Mouse (Mus musculus) mouse embryonic stem cell (cell line): ENCODE results near the gene Lamp1.

ENCODE experiments used
- in situ Hi-C, 2 experiments: fragments of 300-500 bp; cut with MboI; formaldehyde crosslinking; loops; 1 replicate in 1 of 2; 3 replicates in 1 of 2; pipeline ENCODE4 v1.14.3; 2019 to 2020; ENCODE audit warnings: low sequenced_read_pairs in 2 of 2, low pct_unique_long_range_greater_than_20kb in 1 of 2, mixed read lengths in 1 of 2; ENCODE audit not compliant: unreplicated experiment in 1 of 2

The Lamp1 gene

DNA sequence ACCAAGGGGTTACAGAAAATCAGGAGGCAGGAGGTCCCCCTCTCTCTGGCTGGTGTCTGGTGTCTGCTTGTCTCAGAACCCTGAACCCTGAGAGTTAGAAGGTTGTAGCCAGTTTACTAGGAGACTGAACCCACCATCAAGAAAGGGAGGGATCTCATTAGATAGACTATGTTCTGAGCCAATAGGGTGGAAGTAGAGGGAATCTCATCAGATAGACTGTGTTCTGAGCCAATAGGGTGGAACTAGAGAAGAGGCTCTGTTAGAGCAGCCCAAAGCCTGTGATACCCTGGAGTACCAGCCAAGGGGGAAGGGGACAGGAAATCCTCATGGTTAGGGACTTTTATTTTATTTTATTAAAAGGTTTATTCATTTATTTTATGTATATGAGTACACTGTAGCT, 59.0 kb downstream of the Lamp1 start:
- in situ Hi-C loops = no loop called here

DNA sequence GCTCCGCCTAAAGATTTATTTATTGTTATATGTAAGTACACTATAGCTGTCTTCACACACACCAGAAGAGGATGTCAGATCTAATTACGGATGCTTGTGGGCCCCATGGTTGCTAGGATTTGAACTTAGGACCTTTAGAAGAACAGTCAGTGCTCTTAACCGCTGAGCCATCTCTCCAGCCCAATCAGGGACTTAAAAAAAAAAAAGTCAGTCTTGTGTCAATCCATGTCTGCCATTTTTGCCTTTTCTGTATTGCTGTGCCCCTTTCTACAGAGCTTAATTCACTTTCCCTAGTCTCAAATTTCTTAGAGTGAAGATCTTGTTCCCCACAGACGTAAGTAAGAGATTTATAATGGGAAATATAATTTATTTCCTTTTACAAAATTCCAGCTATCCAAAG, 59.5 kb downstream of the Lamp1 start:
- in situ Hi-C loops = no loop called here

DNA sequence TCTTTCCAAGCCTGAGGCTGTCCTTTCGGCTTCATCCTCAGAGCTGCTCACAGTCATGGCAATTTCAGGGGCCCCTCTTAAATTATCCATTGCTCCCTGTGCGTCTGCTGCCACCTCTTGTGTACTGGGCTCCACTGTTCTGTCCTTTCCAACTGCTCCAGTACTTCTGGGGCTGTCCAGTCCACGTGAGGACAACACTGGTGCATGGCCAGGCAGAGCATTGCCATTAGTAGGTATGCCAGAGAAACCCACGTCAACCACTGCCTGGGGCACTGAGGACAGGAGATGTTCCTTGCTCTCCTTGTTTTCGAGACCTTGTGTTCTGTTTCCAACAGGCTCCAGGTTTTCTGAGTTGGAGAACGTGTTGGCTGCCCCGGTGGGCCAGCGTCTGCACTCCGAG, 65.5 kb downstream of the Lamp1 start:
- in situ Hi-C loops = no loop called here
